Mouse (Mus musculus): ENCODE data around the gene Hoxb1. TPM values are rescaled to one million over a fixed set of nuclear protein-coding genes. Genes with fewer than 3 reads are reported as not detected.

Hoxb1 gene
- polyA plus RNA-seq, 1 experiment from 2014 or later = not detected

- H3K27me3 ChIP-seq = no peaks in the 10 kb centered on the region
- in situ Hi-C loops (cut with MboI; ENCODE audit: low pct_unique_long_range_greater_than_20kb) = no loop called here
- POLR2A ChIA-PET = interaction anchor here (0.9 to 2.4 kb wide), 12 partner anchors 9 to 196 kb away, joined by 3 to 10 read pairs (median 5); partner anchors contain the start of genes Hoxb3 and Hoxb5
- DNase-seq (ENCODE audit: low read depth, low spot score) (no peak), ATAC-seq (no peak)
- TF ChIP-seq CTCF (IDR thresholded peaks at IDR 0.05) = no peak
- CTCF ChIA-PET = interaction anchor here (0.8 to 2.4 kb wide), 7 partner anchors 16 to 273 kb away, joined by 3 to 12 read pairs (median 4); partner anchors contain the start of gene Hoxb5
Observed at GRCm38 (mm10) chr11:96347717-96348116, 17.8 kb upstream of the Hoxb1 start.

- ChIA-PET POLR2A (interaction anchor here (0.5 to 7.8 kb wide), 14 partner anchors 7 to 195 kb away, joined by 3 to 51 read pairs (median 6); partner anchors contain the start of genes Hoxb3 and Hoxb5), CTCF (interaction anchor here (1.0 to 2.4 kb wide), 5 partner anchors 16 to 391 kb away, joined by 3 to 12 read pairs (median 4); partner anchors contain the start of gene Hoxb5)
- TF ChIP-seq CTCF (IDR thresholded peaks at IDR 0.05) = no peak
- DNase-seq (ENCODE audit: low read depth, low spot score) (no peak), ATAC-seq (no peak)
- in situ Hi-C loops (cut with MboI; ENCODE audit: low pct_unique_long_range_greater_than_20kb) = no loop called here
- H3K27me3 ChIP-seq = no peaks in the 10 kb centered on the region
Observed at GRCm38 (mm10) chr11:96348141-96348928, 17.2 kb upstream of the Hoxb1 start.

GRCm38 (mm10) chr11:96348988-96349387 is 16.6 kb upstream of the Hoxb1 start:
- no peak for TF ChIP-seq CTCF (IDR thresholded peaks at IDR 0.05)
- no peak for DNase-seq (ENCODE audit: low read depth, low spot score)
- no peak for ATAC-seq
- no peaks in the 10 kb centered on the region for H3K27me3 ChIP-seq
- ChIA-PET POLR2A (interaction anchor here (0.5 to 7.8 kb wide), 10 partner anchors 8 to 194 kb away, joined by 3 to 51 read pairs (median 6); partner anchors contain the start of gene Hoxb5), CTCF (interaction anchor here (1.4 to 2.4 kb wide), 4 partner anchors 17 to 391 kb away, joined by 4 to 12 read pairs (median 4); partner anchors contain the start of gene Hoxb5)
- in situ Hi-C loops (cut with MboI; ENCODE audit: low pct_unique_long_range_greater_than_20kb) = no loop called here

- DNase-seq (ENCODE audit: low read depth, low spot score) (no peak), ATAC-seq (peak; percentile 26)
- POLR2A ChIA-PET = interaction anchor here (0.8 to 7.8 kb wide), 7 partner anchors 9 to 206 kb away, joined by 3 to 51 read pairs (median 12); no protein-coding TSS in a partner anchor
- CTCF ChIA-PET = interaction anchor here (1.4 to 2.4 kb wide), 2 partner anchors 45 to 390 kb away, joined by 4 to 12 read pairs; partner anchors contain the start of gene Hoxb5
- in situ Hi-C loops (cut with MboI; ENCODE audit: low pct_unique_long_range_greater_than_20kb) = loop anchor here (5.0 kb wide), 2 partner anchors 37 to 63 kb away; no protein-coding TSS in a partner anchor
- no peaks in the 10 kb centered on the region for H3K27me3 ChIP-seq
- TF ChIP-seq CTCF (IDR thresholded peaks at IDR 0.05) = no peak
Observed at GRCm38 (mm10) chr11:96349491-96350340, 15.8 kb upstream of the Hoxb1 start.

- CTCF ChIA-PET = no interaction called here
- no peaks in the 10 kb centered on the region for H3K27me3 ChIP-seq
- in situ Hi-C loops (cut with MboI; ENCODE audit: low pct_unique_long_range_greater_than_20kb) = loop anchor here (5.0 kb wide), 2 partner anchors 38 to 62 kb away; no protein-coding TSS in a partner anchor
- POLR2A ChIA-PET = interaction anchor here (0.9 to 7.8 kb wide), 7 partner anchors 9 to 206 kb away, joined by 3 to 51 read pairs (median 12); no protein-coding TSS in a partner anchor
- DNase-seq (ENCODE audit: low read depth, low spot score) (no peak), ATAC-seq (no peak)
- no peak for TF ChIP-seq CTCF (IDR thresholded peaks at IDR 0.05)
Observed at GRCm38 (mm10) chr11:96350341-96350624, 15.3 kb upstream of the Hoxb1 start, which contains the start of gene Hoxb2. Gene Hoxb2, plus strand, starts transcription at chr11:96350525.

GRCm38 (mm10) chr11:96350791-96351190 is 14.8 kb upstream of the Hoxb1 start:
- DNase-seq (ENCODE audit: low read depth, low spot score) (no peak), ATAC-seq (no peak)
- in situ Hi-C loops (cut with MboI; ENCODE audit: low pct_unique_long_range_greater_than_20kb) = loop anchor here (5.0 kb wide), 2 partner anchors 38 to 62 kb away; no protein-coding TSS in a partner anchor
- CTCF ChIA-PET = interaction anchor here (0.8 kb wide), 1 partner anchor 22 kb away, joined by 3 read pairs; no protein-coding TSS in a partner anchor
- POLR2A ChIA-PET = interaction anchor here (0.5 to 7.8 kb wide), 12 partner anchors 10 to 463 kb away, joined by 3 to 51 read pairs (median 6); no protein-coding TSS in a partner anchor
- TF ChIP-seq CTCF (IDR thresholded peaks at IDR 0.05) = no peak
- no peaks in the 10 kb centered on the region for H3K27me3 ChIP-seq

GRCm38 (mm10) chr11:96351312-96351711 is 14.2 kb upstream of the Hoxb1 start:
- no peak for DNase-seq (ENCODE audit: low read depth, low spot score)
- ChIA-PET POLR2A (interaction anchor here (0.6 to 7.8 kb wide), 11 partner anchors 10 to 190 kb away, joined by 3 to 51 read pairs (median 8); no protein-coding TSS in a partner anchor), CTCF (interaction anchor here (0.8 to 1.3 kb wide), 2 partner anchors 22 to 268 kb away, joined by 3 read pairs; no protein-coding TSS in a partner anchor)
- no peak for TF ChIP-seq CTCF (IDR thresholded peaks at IDR 0.05)
- ATAC-seq = no peak
- no peaks in the 10 kb centered on the region for H3K27me3 ChIP-seq
- in situ Hi-C loops (cut with MboI; ENCODE audit: low pct_unique_long_range_greater_than_20kb) = loop anchor here (5.0 kb wide), 2 partner anchors 39 to 61 kb away; no protein-coding TSS in a partner anchor

GRCm38 (mm10) chr11:96351831-96352230 is 13.7 kb upstream of the Hoxb1 start:
- ChIA-PET POLR2A (interaction anchor here (0.6 to 7.8 kb wide), 14 partner anchors 11 to 377 kb away, joined by 3 to 51 read pairs (median 9); partner anchors contain the start of genes Hoxb4 and Hoxb5), CTCF (interaction anchor here (1.3 to 1.8 kb wide), 3 partner anchors 18 to 269 kb away, joined by 3 to 4 read pairs (median 4); no protein-coding TSS in a partner anchor)
- DNase-seq (ENCODE audit: low read depth, low spot score) (no peak), ATAC-seq (peak; percentile 12)
- in situ Hi-C loops (cut with MboI; ENCODE audit: low pct_unique_long_range_greater_than_20kb) = loop anchor here (5.0 kb wide), 2 partner anchors 40 to 60 kb away; no protein-coding TSS in a partner anchor
- H3K27me3 ChIP-seq = no peaks in the 10 kb centered on the region
- TF ChIP-seq CTCF (IDR thresholded peaks at IDR 0.05) = no peak
